Mouse (Mus musculus) spleen, adult 2 months (tissue): ENCODE results near the gene Nup35. TPM values are rescaled to one million over a fixed set of nuclear protein-coding genes. Genes with fewer than 3 reads are reported as not detected.
A peak's percentile ranks its signal among the peaks of the same experiment; 100 is the strongest.

Experiments
- DNase-seq, 2 experiments: peaks; one replicate each; pipeline versions ENCODE4 v3.0.0 to v3.0.0-alpha.2; 2012 to 2021; ENCODE audit warnings: low spot score in 2 of 2, low read depth in 1 of 2
- H3K27ac ChIP-seq: fragments of 200-500 bp; 2 replicates; pipeline ENCODE4 v1.5.1; 2012; ENCODE audit warnings: low read length, inconsistent platforms; ENCODE audit not compliant: insufficient read depth
- H3K27me3 ChIP-seq: fragments of 200-500 bp; 2 replicates; pipeline ENCODE4 v1.6.1; 2012; ENCODE audit warnings: mild to moderate bottlenecking, moderate library complexity, low read length, inconsistent platforms; ENCODE audit not compliant: control insufficient read depth, insufficient read depth
- H3K36me3 ChIP-seq: fragments of 200-500 bp; 2 replicates; pipeline ENCODE4 v1.6.1; 2012; ENCODE audit warnings: mild to moderate bottlenecking, low read length, inconsistent platforms; ENCODE audit not compliant: control insufficient read depth, insufficient read depth
- H3K4me1 ChIP-seq: fragments of 200-500 bp; 2 replicates; pipeline ENCODE4 v1.6.1; 2011; ENCODE audit warnings: inconsistent platforms; ENCODE audit not compliant: control insufficient read depth, insufficient read depth, insufficient read length
- H3K4me3 ChIP-seq: fragments of 200-500 bp; 2 replicates; pipeline ENCODE4 v1.5.1; 2011; ENCODE audit warnings: mild to moderate bottlenecking, inconsistent platforms; ENCODE audit not compliant: insufficient read depth, insufficient read length; ENCODE audit errors: extremely low read depth
- CTCF ChIP-seq: fragments of 200-500 bp; IDR thresholded peaks from 2 replicates; pipeline ENCODE4 v1.5.1; 2011; ENCODE audit warnings: mild to moderate bottlenecking, inconsistent platforms; ENCODE audit not compliant: insufficient read depth, insufficient read length, insufficient replicate concordance; ENCODE audit errors: extremely low read depth
- POLR2A ChIP-seq: fragments of 200-500 bp; IDR thresholded peaks from 2 replicates; pipeline ENCODE4 v1.6.1; 2011; ENCODE audit warnings: low read depth, low read length, inconsistent platforms
- WGBS: fragments of 180-500 bp; shearing (Covaris S2); methylation state at CpG from one replicate; pipeline ENCODE4 v1.1.7; 2018; 5-methylcytosine and 5-hydroxymethylcytosine counted together
- polyA plus RNA-seq: library from polyadenylated mRNA; depleted of rRNA; stranded (reverse); fragments of >200 nt; gene quantifications from 2 replicates; pipeline ENCODE4 v1.2.3, GENCODE M21; 2012; rRNA removed

The Nup35 gene
- polyA plus RNA-seq, result 15.2 and 15.6 TPM in 2 replicates

- Histone ChIP-seq H3K36me3 (no peaks in the 10 kb centered on the region), H3K27me3 (no peaks in the 10 kb centered on the region), H3K4me1 (peaks cover 3% of the 10 kb centered on the region; the same call in 1 of the 2 replicates), H3K4me3 (peak within 1 kb of the TSS; percentile 72), H3K27ac (peak within 1 kb of the TSS; percentile 52)
- DNase-seq, result peak; percentile 84 to 90
- TF ChIP-seq POLR2A (peak; percentile 83), CTCF (no peak)
- 2% methylated on average over 21 of the region's 21 CpGs for WGBS
Measured at GRCm38 (mm10) chr2:80616854-80617737, at the start of gene Nup35, which contains the start of gene Dusp19. Gene Nup35, plus strand, starts transcription at chr2:80617236. Gene Dusp19, plus strand, starts transcription at chr2:80617045.

GRCm38 (mm10) chr2:80567411-80567810, 49.6 kb upstream of the Nup35 start:
- TF ChIP-seq POLR2A (no peak), CTCF (no peak)
- 92% methylated on average over 4 of the region's 4 CpGs for WGBS
- DNase-seq, result no peak
- H3K27me3 ChIP-seq, result no peaks in the 10 kb centered on the region
- H3K36me3 ChIP-seq, result no peaks in the 10 kb centered on the region
- no peak overlapping the region for H3K4me3 ChIP-seq
- no peaks in the 10 kb centered on the region for H3K4me1 ChIP-seq
- no peak overlapping the region for H3K27ac ChIP-seq

- H3K27me3 ChIP-seq, result peaks cover 1% of the 10 kb centered on the region; the same call in 1 of the 2 replicates
- TF ChIP-seq POLR2A (no peak), CTCF (no peak)
- H3K27ac ChIP-seq, result no peak overlapping the region
- H3K4me3 ChIP-seq, result no peak overlapping the region
- DNase-seq, result no peak
- H3K4me1 ChIP-seq, result no peaks in the 10 kb centered on the region
- no peaks in the 10 kb centered on the region for H3K36me3 ChIP-seq
- WGBS, result 65% methylated on average over 4 of the region's 4 CpGs
Measured at GRCm38 (mm10) chr2:80570656-80571055, 46.4 kb upstream of the Nup35 start.

- H3K27ac ChIP-seq, result no peak overlapping the region
- peaks cover 22% of the 10 kb centered on the region for H3K27me3 ChIP-seq
- 85% methylated on average over 1 of the region's 1 CpGs for WGBS
- no peak for DNase-seq
- H3K4me3 ChIP-seq, result no peak overlapping the region
- peaks cover 11% of the 10 kb centered on the region for H3K4me1 ChIP-seq
- TF ChIP-seq POLR2A (no peak), CTCF (no peak)
- H3K36me3 ChIP-seq, result no peaks in the 10 kb centered on the region
Measured at GRCm38 (mm10) chr2:80577286-80577685, 39.8 kb upstream of the Nup35 start.

GRCm38 (mm10) chr2:80579253-80579891, 37.7 kb upstream of the Nup35 start:
- no peak overlapping the region for H3K4me3 ChIP-seq
- H3K27me3 ChIP-seq, result peaks cover 22% of the 10 kb centered on the region
- TF ChIP-seq POLR2A (no peak), CTCF (no peak)
- peaks cover 11% of the 10 kb centered on the region for H3K4me1 ChIP-seq
- 3% methylated on average over 6 of the region's 6 CpGs for WGBS
- no peak overlapping the region for H3K27ac ChIP-seq
- no peaks in the 10 kb centered on the region for H3K36me3 ChIP-seq
- peak in 1 of 2 experiments; percentile 61 for DNase-seq

GRCm38 (mm10) chr2:80580311-80580961, 36.6 kb upstream of the Nup35 start:
- H3K4me3 ChIP-seq, result peak overlapping the region; percentile 55
- H3K36me3 ChIP-seq, result no peaks in the 10 kb centered on the region
- WGBS, result under 1% methylated on average over 64 of the region's 65 CpGs
- no peak for DNase-seq
- peaks cover 22% of the 10 kb centered on the region for H3K27me3 ChIP-seq
- H3K4me1 ChIP-seq, result peaks cover 11% of the 10 kb centered on the region
- TF ChIP-seq CTCF (no peak), POLR2A (no peak)
- peak overlapping the region; percentile 59; the same call in 1 of the 2 replicates for H3K27ac ChIP-seq
